Mouse (Mus musculus) CH12F3 (cell line): Measurements from ENCODE around the gene Chpf.

ENCODE experiments used
- in situ Hi-C: fragments of 300-500 bp; cut with MboI; formaldehyde crosslinking; loops from 2 replicates; pipeline ENCODE4 v1.14.3; 2020; ENCODE audit warnings: low sequenced_read_pairs

Gene Chpf

DNA sequence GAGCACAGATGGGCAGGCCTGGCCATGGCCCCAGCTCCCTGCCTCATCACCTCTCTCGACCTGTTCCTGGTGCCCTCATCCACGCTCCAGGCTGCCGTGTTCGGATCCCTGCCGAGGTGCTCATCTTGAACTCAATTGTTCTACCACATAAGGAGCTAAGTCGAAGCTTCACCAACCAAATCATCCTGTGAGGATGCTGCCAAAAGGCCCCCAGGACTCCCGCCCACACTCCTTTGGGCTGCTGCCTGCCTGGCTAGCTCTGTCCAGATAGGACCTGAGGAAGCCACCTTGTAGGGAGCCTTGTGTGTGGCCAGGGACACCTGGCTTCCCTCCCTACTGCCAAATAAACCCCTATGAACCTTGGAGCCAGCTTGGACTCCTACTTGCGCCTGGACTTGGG, 36.3 kb downstream of the Chpf start:
- in situ Hi-C loops = no loop called here

DNA sequence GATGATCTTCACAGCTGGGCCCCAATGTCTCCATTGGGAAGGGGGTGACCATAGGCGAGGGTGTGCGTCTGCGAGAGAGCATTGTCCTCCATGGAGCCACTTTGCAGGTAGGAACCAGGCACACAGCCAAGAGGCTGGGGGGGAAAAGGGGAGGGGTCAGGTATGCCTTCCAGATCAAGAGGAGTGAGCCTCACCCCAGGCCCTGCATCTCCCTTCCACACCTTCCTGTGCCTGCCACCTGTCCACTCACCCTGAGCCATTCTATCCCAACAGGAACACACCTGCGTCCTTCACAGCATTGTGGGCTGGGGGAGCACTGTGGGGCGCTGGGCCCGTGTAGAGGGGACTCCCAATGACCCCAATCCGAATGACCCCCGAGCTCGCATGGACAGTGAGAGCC, 36.9 kb downstream of the Chpf start:
- in situ Hi-C loops = no loop called here

DNA sequence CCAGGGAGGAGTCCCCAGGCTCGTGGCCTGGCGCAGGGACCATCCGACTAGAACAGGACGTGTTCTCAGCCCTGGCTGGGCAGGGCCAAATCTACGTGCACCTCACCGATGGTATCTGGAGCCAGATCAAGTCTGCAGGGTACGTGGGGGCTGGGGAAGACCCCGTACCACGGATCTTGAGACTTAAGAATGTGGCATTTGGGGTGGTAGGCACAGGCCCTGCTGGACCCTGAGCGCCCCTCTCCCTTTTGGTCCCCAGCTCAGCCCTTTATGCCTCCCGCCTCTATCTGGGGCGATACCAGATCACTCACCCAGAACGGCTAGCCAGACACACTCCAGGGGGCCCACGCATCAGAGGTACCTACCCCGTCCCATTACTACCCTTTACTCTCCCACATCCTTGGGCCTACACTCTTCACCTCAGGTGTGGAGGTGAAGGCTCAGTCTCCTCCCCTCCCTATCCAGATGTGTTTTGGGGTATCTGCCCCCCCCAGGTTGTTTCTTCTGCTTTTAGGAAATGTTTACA, 37.6 kb downstream of the Chpf start:
- in situ Hi-C loops = no loop called here

DNA sequence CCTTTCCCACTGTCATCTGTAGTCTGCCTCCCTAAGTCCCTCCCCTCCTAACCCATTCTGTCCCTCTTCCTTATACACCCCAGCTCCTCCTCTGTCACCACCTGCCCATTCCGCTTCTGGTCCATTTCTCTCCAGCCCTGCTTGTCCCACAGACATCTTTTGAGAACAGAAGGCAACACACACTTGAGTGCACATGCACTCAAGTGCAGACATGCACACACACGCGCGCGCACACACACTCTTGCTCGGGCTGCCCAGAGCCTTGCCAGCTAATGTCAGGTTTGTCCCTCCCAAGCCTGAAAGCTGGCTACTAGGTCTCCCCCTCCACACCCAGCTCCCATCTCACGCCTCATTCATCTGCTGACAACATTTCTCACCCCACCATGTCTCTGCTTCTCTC, 38.4 kb downstream of the Chpf start:
- in situ Hi-C loops = no loop called here

DNA sequence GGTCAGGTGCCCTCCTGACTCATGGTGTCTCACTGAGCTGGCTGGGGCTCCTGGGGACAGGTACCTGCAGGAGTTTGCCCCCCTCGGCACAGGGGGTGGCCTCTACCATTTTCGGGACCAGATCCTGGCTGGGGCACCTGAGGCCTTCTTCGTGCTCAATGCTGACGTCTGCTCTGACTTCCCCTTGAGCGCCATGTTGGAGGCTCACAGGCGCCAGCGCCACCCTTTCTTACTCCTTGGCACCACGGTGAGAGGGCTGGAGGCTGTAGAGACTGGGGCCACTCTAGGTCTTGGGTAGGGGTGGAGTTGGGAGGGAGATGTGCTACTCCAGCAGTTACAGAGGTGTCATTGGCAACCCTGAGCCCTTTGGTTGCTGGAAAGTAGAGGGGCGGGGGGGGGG, 40.3 kb downstream of the Chpf start:
- in situ Hi-C loops = no loop called here

DNA sequence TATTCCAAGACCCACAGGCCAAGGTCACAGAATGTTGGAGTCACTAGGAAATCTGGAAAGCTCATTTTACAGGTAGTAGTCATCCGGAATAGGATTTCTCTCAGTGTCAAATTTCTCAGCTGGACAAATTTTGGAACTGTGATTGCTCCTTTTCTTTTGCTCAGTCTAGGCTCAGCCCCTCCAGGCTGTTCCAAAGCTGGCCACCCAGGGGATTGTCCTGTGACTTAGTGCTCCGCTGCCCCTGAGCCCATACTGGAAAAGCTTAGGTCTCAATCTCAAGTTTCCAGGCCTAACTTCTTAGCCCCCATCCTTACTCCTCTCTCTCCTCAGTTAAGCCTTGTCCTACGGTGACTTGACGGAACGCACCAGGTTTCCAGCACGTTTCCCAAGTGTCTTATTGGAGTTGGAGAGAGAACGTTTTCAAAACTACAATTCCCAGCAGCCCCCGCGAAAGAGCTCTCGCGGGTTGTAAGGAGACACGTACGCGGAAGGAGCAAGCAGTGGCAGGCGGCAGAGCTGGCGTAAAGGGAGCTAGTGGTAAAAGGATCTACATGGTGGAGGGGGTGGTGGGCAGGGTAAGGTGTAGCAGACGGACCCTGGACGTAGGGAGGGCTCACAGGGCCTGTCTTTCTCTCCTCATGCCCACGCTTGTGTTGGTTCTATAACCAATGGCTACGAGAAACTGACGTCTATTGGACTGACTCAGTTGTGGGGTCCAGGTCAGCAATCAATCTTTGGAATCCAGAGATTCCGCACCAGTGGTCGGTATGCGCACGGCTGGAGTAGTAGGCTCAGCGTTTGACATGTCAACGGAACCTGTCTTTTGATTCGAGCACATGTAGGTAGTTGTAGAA, 43.4 kb downstream of the Chpf start, which contains the start of gene Gmppa:
TSS of gene Gmppa (plus strand) at position 456 of the 854 bp plus-strand sequence.
- in situ Hi-C loops = no loop called here

DNA sequence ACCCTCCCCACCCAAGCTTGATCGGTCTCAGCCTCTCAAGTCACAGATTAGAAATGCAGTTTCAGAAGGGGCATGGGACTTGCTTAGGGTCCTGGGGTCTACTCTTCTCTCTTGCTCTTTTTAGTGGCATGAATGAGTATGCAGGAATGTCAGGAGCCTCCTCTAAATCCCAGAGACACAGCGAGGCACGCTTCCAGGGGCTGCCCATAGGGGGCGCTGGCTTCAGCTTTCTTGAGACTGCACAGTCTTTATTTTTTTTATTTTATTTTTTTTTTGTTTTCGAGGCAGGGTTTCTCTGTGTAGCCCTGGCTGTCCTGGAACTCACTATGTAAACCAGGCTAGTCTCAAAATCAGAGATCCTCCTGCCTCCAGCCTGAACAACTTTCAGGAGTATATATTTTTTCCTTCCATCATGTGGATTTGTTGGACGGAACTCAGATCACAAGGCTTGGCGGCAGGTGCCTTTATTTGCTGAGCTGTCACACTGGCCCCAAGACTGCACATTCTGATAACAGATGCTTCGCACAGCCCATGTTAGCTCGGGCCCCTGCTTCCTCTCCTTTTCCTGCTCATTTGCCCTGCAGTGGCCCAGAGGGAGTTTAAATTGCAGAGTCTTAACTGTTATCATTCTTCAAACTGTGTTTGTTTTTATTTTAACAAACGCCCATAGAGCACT, 53.2 kb downstream of the Chpf start:
- in situ Hi-C loops = no loop called here
